Mouse (Mus musculus) embryonic facial prominence, embryonic 13.5 days (tissue): ENCODE results near the gene Hoxb4. TPM values are rescaled to one million over a fixed set of nuclear protein-coding genes. Genes with fewer than 3 reads are reported as not detected.

Experiments
- ATAC-seq: fragments of 200-750 bp; cut with Nextera tagmentation; 2 replicates; pipeline ENCODE4 v1.8.0; 2017; ENCODE audit warnings: low read depth; ENCODE audit not compliant: insufficient number of reproducible peaks, insufficient read depth, low FRiP score, low TSS enrichment
- H3K27ac ChIP-seq: fragments of 300-500 bp; sonication (generic); 2 replicates; pipeline ENCODE4 v1.5.1; 2015; ENCODE audit warnings: moderate library complexity, mild to moderate bottlenecking, inconsistent platforms
- H3K27me3 ChIP-seq: fragments of 300-500 bp; sonication (generic); 2 replicates; pipeline ENCODE4 v1.6.1; 2015; ENCODE audit warnings: mild to moderate bottlenecking, inconsistent platforms
- H3K36me3 ChIP-seq: fragments of 300-500 bp; sonication (generic); 2 replicates; pipeline ENCODE4 v1.6.1; 2015; ENCODE audit warnings: mild to moderate bottlenecking, inconsistent platforms
- H3K4me1 ChIP-seq: fragments of 300-500 bp; sonication (generic); 2 replicates; pipeline ENCODE4 v1.6.1; 2015; ENCODE audit warnings: inconsistent platforms
- H3K4me2 ChIP-seq: fragments of 300-500 bp; sonication (generic); 2 replicates; pipeline ENCODE4 v1.6.1; 2015; ENCODE audit warnings: moderate library complexity, mild to moderate bottlenecking, inconsistent platforms
- H3K4me3 ChIP-seq: fragments of 300-500 bp; sonication (generic); 2 replicates; pipeline ENCODE4 v1.5.1; 2015; ENCODE audit warnings: mild to moderate bottlenecking, inconsistent platforms
- H3K9ac ChIP-seq: fragments of 300-500 bp; sonication (generic); 2 replicates; pipeline ENCODE4 v1.6.1; 2015; ENCODE audit warnings: mild to moderate bottlenecking, inconsistent platforms
- H3K9me3 ChIP-seq: fragments of 300-500 bp; sonication (generic); 2 replicates; pipeline ENCODE4 v1.6.1; 2016; ENCODE audit warnings: inconsistent platforms
- WGBS: fragments of 180-500 bp; shearing (Covaris S2); methylation state at CpG from one replicate; pipeline ENCODE4 v1.1.7; 2015; ENCODE audit warnings: mixed read lengths; 5-methylcytosine and 5-hydroxymethylcytosine counted together
- polyA plus RNA-seq: library from polyadenylated mRNA; unstranded; fragments of >200 nt; fragmentation: Nextera tagmentation; extraction: Ambion mirVana; gene quantifications from 2 replicates; pipeline ENCODE4 v1.2.1, GENCODE M21; 2015

Gene Hoxb4
- polyA plus RNA-seq, 1 experiment from 2014 or later = 0.13 TPM

- Histone ChIP-seq H3K9ac (no peak overlapping the region), H3K36me3 (no peaks in the 10 kb centered on the region), H3K27ac (no peak overlapping the region), H3K27me3 (peaks cover 98% of the 10 kb centered on the region), H3K4me2 (no peak overlapping the region), H3K4me3 (no peak overlapping the region), H3K9me3 (no peaks in the 10 kb centered on the region), H3K4me1 (0 out of 2 replicates have a peak, but pooled peaks cover 4% of the 10 kb centered on the region)
- ATAC-seq = no peak
- WGBS = 3% methylated on average over 40 of the region's 40 CpGs
Measured at GRCm38 (mm10) chr11:96344061-96344877, 26.2 kb downstream of the Hoxb4 start.

- Histone ChIP-seq H3K27ac (no peak overlapping the region), H3K9me3 (no peaks in the 10 kb centered on the region), H3K36me3 (no peaks in the 10 kb centered on the region), H3K4me2 (no peak overlapping the region), H3K27me3 (peaks cover 98% of the 10 kb centered on the region), H3K4me3 (no peak overlapping the region), H3K4me1 (0 out of 2 replicates have a peak, but pooled peaks cover 4% of the 10 kb centered on the region), H3K9ac (no peak overlapping the region)
- WGBS = 2% methylated on average over 6 of the region's 6 CpGs
- no peak for ATAC-seq
Measured at GRCm38 (mm10) chr11:96344878-96345159, 26.8 kb downstream of the Hoxb4 start.

GRCm38 (mm10) chr11:96345220-96345892 is 27.3 kb downstream of the Hoxb4 start:
- Histone ChIP-seq H3K36me3 (no peaks in the 10 kb centered on the region), H3K9ac (no peak overlapping the region), H3K4me2 (peak overlapping the region; percentile 30; the same call in 1 of the 2 replicates), H3K27me3 (peaks cover 98% of the 10 kb centered on the region), H3K4me1 (0 out of 2 replicates have a peak, but pooled peaks cover 4% of the 10 kb centered on the region), H3K9me3 (no peaks in the 10 kb centered on the region), H3K4me3 (peak overlapping the region; percentile 10; the same call in 1 of the 2 replicates), H3K27ac (no peak overlapping the region)
- no peak for ATAC-seq
- WGBS = 1% methylated on average over 44 of the region's 56 CpGs

GRCm38 (mm10) chr11:96345893-96346806 is 28.1 kb downstream of the Hoxb4 start:
- Histone ChIP-seq H3K4me1 (0 out of 2 replicates have a peak, but pooled peaks cover 4% of the 10 kb centered on the region), H3K9ac (no peak overlapping the region), H3K4me3 (0 out of 2 replicates have a peak overlapping the region, but pooled peaks have one; percentile 10), H3K36me3 (no peaks in the 10 kb centered on the region), H3K27ac (no peak overlapping the region), H3K4me2 (no peak overlapping the region), H3K9me3 (no peaks in the 10 kb centered on the region), H3K27me3 (peaks cover 98% of the 10 kb centered on the region)
- WGBS = 2% methylated on average over 45 of the region's 45 CpGs
- ATAC-seq = no peak

- Histone ChIP-seq H3K27ac (no peak overlapping the region), H3K27me3 (peaks cover 98% of the 10 kb centered on the region), H3K9ac (no peak overlapping the region), H3K4me2 (no peak overlapping the region), H3K9me3 (no peaks in the 10 kb centered on the region), H3K36me3 (no peaks in the 10 kb centered on the region), H3K4me1 (0 out of 2 replicates have a peak, but pooled peaks cover 4% of the 10 kb centered on the region), H3K4me3 (no peak overlapping the region)
- no peak for ATAC-seq
- 7% methylated on average over 5 of the region's 5 CpGs for WGBS
Measured at GRCm38 (mm10) chr11:96346916-96347520, 29.0 kb downstream of the Hoxb4 start.

GRCm38 (mm10) chr11:96347717-96348116 is 29.6 kb downstream of the Hoxb4 start:
- H3K36me3 ChIP-seq = no peaks in the 10 kb centered on the region
- no peak for ATAC-seq
- WGBS = 7% methylated on average over 4 of the region's 4 CpGs
- peaks cover 4% of the 10 kb centered on the region; the same call in 1 of the 2 replicates for H3K4me1 ChIP-seq
- no peak overlapping the region for H3K4me2 ChIP-seq
- no peak overlapping the region for H3K27ac ChIP-seq
- H3K9ac ChIP-seq = no peak overlapping the region
- H3K4me3 ChIP-seq = no peak overlapping the region
- no peaks in the 10 kb centered on the region for H3K9me3 ChIP-seq
- peaks cover 98% of the 10 kb centered on the region for H3K27me3 ChIP-seq

GRCm38 (mm10) chr11:96348141-96348928 is 30.3 kb downstream of the Hoxb4 start:
- Histone ChIP-seq H3K9me3 (no peaks in the 10 kb centered on the region), H3K4me3 (no peak overlapping the region), H3K4me2 (no peak overlapping the region), H3K36me3 (no peaks in the 10 kb centered on the region), H3K9ac (no peak overlapping the region), H3K4me1 (peaks cover 10% of the 10 kb centered on the region; the same call in 1 of the 2 replicates), H3K27ac (no peak overlapping the region), H3K27me3 (peaks cover 98% of the 10 kb centered on the region)
- 6% methylated on average over 21 of the region's 21 CpGs for WGBS
- no peak for ATAC-seq

- Histone ChIP-seq H3K27me3 (peaks cover 96% of the 10 kb centered on the region), H3K9me3 (no peaks in the 10 kb centered on the region), H3K36me3 (no peaks in the 10 kb centered on the region), H3K4me1 (peaks cover 10% of the 10 kb centered on the region; the same call in 1 of the 2 replicates), H3K4me3 (no peak overlapping the region), H3K9ac (no peak overlapping the region), H3K27ac (no peak overlapping the region), H3K4me2 (no peak overlapping the region)
- no peak for ATAC-seq
- WGBS = 10% methylated on average over 3 of the region's 3 CpGs
Measured at GRCm38 (mm10) chr11:96348988-96349387, 30.9 kb downstream of the Hoxb4 start.

- Histone ChIP-seq H3K4me3 (no peak overlapping the region), H3K4me2 (no peak overlapping the region), H3K9ac (no peak overlapping the region), H3K27ac (no peak overlapping the region), H3K36me3 (no peaks in the 10 kb centered on the region), H3K4me1 (peaks cover 15% of the 10 kb centered on the region; the same call in 1 of the 2 replicates), H3K27me3 (peaks cover 96% of the 10 kb centered on the region), H3K9me3 (no peaks in the 10 kb centered on the region)
- 4% methylated on average over 14 of the region's 14 CpGs for WGBS
- no peak for ATAC-seq
Measured at GRCm38 (mm10) chr11:96349491-96350340, 31.6 kb downstream of the Hoxb4 start.

- Histone ChIP-seq H3K4me1 (peaks cover 15% of the 10 kb centered on the region; the same call in 1 of the 2 replicates), H3K27ac (no peak within 1 kb of the TSS), H3K27me3 (peaks cover 96% of the 10 kb centered on the region), H3K9me3 (no peaks in the 10 kb centered on the region), H3K4me3 (no peak within 1 kb of the TSS), H3K4me2 (no peak within 1 kb of the TSS), H3K36me3 (no peaks in the 10 kb centered on the region), H3K9ac (no peak within 1 kb of the TSS)
- ATAC-seq = no peak
- 8% methylated on average over 2 of the region's 2 CpGs for WGBS
Measured at GRCm38 (mm10) chr11:96350341-96350624, 32.2 kb downstream of the Hoxb4 start, which contains the start of gene Hoxb2. Hoxb2 (plus strand) TSS chr11:96350525.
